Mouse (Mus musculus) embryo, embryonic 10.5 days (tissue): ENCODE measurements around the gene Eif3k.
A peak's percentile ranks its signal among the peaks of the same experiment; 100 is the strongest.

Source experiments
- DNase-seq: peaks from one replicate; pipeline ENCODE4 v3.0.0-alpha.2; 2015; ENCODE audit warnings: low spot score

Gene Eif3k

DNA sequence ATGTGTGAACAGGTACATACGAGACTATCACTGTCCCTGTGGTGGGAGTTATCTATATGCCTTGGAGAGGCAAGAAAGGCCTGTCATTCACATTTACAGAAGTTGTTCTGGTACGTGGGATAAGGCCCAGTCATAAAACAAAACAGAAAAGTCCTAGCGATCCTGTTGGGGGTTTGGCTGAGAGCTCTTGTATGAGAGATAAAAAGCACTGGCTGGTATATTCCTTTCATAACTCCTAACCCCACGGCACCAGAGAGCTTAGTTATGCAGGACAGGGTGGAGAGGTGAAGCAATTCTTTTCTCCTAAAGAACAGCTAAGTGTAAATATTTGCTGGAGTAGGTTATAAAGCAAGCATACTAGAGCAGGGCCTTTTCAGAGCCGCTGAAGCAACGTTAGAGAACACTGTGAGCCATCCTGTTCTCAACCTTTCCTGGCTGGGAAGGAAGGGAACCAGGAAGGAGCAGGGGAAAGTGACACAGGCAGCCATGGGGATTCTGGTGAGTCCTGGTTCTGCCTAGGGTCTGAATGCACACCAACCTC lies 22.1 kb downstream of the Eif3k start:
- no peak for DNase-seq

DNA sequence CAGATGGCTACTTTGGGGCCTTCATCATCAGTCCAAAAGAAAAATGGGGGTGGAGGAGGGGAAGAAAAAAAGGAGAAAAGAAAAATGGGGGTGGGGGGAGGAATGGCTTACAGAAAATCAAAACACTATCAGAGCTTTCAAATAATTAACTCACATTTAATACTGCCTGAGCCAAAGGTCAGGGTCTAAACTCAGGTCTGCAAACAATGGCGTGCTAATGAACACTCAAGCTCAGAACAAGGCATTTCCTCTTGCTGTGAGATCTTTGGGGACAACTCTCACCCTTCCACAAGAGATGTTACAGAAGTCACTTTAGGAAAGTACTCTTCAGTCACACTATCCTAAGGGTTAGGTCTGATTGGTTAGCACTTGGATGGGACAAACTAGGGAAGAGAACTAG lies 22.9 kb downstream of the Eif3k start:
- DNase-seq = no peak

DNA sequence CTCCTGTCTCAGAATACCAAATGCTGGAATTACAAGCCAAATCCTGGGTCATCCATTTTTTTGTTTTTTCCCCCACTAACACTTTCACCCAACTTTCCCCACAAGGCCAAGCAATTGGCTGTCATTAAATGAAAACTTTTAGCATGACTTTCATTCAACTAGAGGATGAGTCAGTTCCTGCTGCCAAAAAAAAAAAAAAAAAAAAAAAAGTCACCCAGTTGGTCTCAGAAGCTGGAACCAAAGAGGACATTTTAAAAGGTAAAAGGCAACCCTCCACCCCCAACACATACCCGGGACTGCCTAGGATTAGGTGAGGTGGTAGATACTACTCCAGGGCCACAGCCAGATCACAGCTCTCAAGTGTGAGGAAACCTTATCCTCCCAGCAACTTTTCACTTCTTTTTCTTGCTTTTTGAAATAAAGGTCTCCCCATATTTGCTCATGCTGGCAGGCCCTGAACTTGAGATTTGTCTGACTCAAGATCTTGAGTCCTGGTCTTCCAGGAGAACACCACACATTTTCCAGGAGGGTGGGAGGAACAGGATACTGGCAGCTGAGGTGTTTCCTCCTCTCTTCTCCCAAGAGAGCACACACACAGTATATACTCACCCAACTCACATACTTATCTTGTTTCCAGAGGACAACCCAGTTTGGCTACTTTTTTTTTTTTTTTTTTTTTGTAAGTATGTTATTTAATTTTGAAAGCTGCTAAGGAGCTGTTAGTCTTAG lies 23.5 kb downstream of the Eif3k start:
- DNase-seq = no peak

DNA sequence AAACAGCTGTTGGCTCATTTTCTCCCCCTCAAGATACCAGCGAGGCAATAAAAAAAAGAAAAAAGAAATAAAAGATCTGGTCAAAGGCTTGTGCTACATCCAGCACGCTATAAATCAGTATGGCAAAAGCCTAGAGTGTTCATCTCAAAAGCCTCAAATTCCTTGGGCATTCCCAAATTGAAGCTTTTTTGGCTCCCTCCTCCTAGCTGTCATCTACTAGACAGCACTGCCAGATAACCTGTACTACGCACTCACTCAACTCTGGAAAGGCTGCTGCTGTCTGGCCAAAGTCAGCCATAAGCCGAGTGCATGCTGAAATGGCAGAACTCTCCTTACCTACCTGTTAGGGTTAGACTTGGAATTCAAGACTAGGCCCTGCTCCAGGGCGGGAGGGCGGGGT lies 24.4 kb downstream of the Eif3k start:
- DNase-seq = no peak

DNA sequence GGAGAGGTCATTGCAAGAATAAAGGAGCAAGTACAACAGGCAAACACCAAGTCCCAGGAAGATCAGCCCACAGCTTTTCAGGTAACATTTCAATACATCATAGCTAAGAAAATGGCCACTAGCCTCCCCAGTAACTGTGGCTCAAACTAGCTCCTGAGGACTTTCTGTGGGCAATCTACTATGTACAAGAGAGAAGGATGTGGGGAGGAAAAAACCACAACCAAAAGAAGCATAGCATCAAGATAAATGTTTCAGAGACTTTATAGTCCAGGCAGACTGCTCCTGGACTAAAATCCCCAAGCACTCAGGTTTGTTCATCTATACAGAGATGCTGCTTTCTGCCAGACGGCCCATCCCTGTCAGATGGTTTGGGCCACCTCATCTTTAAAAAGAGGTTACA lies 25.4 kb downstream of the Eif3k start:
- no peak for DNase-seq

DNA sequence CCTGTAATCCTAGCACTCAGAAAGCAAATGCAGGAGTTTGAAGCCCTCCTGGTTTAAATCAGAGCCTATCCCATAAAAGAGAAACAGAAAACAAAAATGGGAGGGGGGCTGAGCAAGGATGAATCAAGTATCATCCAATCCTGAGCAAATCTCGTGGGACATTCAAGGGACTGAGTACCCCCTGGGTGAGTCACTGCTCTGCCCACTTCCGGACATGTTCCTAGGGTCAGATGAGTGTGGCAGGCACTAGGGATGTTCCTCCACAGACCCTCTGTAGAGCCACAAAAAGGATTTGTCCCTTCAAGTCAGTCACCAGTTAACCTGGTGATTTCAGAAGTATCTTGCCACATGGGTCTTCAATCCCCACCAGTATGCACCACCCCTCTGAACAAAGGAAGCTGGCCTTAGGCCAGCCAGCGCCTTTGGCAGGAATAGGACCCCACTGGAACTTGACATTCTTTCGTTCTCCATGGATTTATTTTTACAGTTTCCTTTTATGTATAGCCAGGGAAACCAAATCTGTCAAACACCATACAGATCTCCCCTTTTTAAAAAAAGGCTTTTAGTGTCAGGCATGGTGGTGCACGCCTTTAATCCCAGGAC lies 26.3 kb downstream of the Eif3k start:
- no peak for DNase-seq

DNA sequence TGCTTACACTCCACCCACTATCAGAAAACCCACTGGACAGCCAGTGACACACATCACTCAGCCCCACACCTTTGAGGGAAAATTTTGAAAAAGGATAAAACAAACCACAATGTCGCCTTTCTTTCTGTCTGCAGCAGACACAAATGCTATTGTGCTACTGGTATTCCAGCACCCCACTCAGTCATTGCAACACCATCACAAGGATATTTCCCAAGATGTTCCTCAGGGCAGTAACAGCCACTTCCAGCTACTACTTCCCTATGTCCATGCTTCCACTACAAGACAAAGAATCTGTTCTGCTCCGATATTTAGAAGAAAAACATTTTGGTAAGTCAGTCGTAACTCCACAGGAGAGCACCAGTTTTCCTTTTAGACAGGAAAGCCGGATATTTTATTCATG lies 26.9 kb downstream of the Eif3k start:
- DNase-seq = no peak

DNA sequence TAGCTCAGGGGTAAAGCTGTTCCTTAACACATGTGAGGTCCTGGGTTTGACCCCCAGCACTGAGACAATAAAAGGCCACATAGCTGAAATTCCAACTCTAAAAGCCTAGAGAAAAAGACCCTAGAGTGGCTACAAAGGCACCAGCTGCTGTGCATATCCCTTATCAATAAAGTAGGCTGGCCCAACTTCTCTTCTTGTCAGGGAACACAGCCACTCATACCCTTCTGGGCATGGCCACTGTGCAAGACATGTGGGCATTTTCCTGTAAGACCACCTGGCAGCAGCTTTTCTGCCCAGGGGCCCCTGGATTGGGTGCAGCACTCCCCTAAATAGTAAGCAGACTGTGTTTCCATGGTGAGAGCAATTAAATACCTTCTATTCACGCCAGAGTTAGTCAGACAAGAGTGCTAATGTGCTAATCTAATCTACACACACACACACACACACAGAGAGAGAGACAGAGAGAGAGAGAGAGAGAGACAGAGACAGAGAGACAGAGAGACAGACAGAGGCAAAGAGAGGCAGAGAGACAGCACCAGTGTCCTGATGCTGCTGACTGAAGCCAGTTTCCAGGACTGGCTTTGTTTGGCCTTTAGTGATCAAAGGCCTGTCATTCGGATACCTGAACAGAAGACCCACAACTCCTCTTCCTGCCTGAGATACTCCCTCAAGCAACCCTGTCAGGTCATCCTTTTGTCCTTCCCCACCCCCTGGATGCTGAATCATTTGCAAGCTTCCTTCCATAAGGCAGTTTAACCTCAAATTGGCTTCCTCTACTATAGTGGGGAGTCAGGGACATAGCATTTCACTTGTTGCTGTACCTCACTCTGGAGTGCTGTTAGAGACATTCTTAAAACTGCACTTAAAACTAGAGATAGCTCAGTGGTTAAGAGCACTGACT lies 27.9 kb downstream of the Eif3k start:
- DNase-seq = peak; percentile 83

DNA sequence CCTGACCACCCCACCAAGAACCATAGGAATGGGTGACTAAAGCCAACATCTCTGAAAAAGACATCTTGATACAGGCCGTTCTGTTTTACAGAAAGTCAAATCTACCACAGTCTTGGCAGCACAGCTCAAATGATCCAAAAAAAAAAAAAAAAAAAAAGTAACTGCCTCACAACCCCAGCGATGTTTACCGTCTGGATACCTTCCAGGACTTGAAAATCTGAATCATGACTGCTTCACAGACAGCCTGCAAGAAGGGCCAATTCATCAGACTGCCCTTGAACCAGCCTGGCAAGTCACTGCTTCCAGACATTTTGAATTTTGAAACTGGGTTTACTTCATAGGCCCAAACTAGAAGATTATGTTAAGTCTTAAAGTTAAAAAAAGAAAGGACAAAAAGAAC lies 28.9 kb downstream of the Eif3k start:
- no peak for DNase-seq

DNA sequence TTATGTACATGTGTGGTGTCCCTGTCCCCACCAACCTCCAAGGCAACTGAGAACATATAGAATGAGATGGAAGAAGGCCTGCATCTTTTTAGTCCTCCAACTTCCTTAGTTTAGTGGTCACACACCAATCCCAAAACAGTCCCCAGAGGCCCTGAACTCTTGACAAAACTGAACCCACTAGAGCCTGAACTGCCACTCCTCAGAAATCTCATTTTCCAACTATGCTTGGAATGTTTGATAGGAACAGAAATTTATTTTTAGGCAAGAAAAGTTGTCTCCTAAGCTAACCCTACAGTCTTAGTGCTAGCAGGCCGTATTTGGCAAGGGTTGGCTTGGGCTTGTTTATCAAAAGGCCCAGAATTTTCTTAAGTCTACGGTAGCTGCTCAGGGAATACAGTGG lies 29.9 kb downstream of the Eif3k start:
- DNase-seq = no peak

DNA sequence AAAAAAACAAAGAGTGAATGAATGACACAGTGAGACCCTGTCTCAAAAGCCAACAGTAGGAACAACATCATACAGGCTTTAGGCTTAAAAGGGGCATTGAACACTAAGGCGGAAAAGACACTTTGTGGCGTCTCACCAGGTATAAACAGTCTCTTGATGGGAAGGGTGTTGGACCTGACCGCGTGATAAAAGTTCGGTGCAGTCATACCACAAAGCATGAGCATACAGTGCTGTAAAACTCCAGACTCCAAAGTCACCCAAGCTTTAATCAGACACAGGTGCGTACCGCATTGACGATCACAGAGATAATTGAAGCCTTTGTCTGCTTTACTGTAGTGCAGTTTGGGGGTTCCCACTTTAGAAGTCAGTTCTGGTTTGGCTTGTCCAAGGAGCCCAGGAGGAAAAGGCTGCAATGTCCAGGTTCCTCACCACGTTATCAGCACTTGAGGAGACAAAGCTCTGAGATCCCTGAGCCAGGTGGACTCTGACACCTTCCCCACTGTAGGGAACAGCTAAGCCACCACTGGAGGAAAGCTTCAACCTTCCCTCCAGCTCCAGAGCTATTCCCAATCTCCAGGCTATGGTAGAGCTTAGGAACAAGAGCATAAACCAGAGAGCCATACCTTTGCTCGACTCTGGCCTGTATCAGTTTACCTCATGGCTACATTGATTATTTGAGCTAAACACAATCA lies 31.2 kb downstream of the Eif3k start:
- DNase-seq = no peak

DNA sequence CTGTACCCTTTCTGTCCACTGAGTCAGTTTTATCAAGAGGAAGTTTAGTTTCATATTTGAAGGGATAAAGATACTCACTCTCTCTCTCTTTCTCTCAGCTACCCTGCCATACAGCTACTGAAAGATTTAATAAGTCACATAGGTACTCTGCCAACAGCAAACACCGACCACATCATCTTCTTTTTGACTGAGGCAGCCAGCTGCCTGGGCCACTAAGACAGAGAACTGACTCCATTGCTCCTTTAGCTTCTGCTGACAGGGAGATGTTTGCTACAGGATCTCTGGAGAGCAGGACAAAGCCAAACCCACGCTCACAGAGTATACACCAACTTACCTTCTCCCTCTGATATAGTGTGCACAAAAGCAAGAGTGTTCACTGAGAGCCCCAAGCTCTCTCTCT lies 32.4 kb downstream of the Eif3k start:
- DNase-seq = no peak

DNA sequence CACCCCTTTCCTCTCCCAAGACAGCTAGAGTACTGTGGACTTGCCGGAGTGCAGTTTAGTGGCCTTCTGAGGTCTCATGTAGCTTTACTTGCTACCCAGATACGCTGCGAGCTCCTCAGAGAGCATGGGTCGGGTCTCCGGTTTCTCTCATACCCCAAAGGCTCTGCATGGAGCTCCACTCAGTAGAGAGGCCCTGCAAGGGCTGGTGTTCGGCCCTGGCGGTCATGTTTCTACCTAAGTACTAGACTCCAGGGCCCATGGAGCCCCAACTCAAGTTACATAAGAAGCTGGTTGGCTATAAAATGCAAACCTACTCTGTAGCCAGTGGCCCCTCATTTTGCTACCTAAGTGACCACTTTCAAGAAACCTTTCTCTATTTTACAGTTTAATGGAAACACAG lies 32.9 kb downstream of the Eif3k start:
- no peak for DNase-seq

DNA sequence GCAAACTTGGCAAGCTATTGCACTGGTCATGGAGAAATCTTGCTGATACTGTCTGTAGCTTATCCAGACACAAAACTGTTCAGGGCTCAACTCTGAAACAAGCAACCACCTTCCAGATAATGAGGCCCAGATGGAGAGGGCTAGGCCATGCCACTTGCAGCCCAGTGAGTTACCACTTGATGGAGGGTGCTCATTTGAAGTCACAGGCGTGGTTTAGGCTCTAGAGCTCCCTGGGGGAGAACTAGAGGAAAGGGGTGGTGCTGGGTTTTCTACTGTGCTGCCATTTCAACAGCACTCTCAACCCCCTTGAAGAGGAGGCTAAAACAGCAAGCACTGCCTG lies 35.4 kb downstream of the Eif3k start:
- DNase-seq = peak; percentile 63

DNA sequence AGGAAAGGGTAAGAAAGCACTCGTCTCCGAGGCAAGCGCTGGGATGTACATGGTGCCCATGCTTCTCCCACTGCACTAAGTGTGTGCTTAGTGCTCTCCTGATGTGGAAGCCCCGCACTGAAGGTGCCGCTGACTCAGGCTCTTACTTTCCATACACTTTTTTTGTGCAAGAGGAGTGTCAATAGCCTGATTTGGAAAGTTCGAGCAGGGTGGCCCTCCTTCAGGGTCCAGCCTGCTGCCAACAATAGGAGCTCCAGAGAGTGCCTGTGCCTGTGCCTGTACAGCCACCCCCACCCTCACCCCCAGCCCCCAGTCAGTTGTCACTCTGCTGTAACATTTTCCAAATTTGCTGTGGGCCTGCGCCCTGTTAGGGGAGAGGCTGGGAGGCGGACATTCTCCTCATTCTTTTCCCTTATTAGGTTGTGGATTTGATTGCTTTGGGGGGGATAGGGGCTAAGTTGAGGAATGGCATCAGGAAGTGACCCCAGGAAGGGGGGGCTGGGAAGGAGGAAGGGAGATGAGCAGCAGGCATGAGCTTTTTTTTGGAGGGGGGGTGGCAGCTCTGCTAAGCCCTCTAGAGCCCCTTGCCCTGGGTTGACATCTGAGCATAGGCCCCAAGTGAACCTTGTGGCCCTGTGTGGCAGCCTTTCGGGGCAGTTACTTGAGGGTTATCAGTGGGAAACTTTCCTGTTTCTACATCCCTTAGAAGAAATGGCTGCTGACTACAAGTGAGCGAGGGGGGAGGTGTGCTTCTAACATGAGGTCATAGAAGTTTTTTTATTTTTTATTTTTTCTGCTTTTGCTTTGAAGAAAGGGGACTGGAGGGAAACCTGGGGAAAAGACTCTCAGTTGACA lies 36.0 kb downstream of the Eif3k start:
- peak; percentile 79 for DNase-seq

DNA sequence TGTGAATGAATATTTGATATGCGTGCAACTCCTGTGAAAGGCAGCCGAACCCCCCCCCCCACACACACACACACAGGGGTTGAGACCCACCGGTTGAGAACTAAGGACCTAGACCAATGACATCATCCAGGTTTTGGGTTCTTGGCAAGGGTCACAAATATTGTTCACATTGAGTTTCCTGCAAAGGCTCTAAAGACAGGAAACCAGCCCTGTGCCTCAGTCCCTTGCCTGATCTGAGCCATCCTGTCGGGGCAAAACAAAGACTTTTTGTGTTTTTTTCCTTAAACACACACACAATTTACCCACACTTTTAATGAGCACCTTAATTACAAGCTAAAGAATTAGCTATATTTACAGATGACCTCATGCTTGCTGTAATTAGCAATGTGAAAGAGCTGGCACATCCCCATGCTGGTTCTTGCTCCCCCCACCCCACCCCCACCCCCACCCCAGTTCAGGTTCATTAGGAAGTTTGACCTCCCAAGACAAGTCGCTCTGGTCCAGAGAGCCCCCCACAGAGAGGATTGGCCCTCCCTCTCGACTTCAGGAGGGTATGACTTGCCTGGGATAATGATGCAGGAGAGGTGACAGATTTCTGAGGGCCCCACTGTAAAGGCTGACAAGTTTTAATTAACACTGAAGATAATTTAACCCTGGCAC lies 36.8 kb downstream of the Eif3k start:
- no peak for DNase-seq

DNA sequence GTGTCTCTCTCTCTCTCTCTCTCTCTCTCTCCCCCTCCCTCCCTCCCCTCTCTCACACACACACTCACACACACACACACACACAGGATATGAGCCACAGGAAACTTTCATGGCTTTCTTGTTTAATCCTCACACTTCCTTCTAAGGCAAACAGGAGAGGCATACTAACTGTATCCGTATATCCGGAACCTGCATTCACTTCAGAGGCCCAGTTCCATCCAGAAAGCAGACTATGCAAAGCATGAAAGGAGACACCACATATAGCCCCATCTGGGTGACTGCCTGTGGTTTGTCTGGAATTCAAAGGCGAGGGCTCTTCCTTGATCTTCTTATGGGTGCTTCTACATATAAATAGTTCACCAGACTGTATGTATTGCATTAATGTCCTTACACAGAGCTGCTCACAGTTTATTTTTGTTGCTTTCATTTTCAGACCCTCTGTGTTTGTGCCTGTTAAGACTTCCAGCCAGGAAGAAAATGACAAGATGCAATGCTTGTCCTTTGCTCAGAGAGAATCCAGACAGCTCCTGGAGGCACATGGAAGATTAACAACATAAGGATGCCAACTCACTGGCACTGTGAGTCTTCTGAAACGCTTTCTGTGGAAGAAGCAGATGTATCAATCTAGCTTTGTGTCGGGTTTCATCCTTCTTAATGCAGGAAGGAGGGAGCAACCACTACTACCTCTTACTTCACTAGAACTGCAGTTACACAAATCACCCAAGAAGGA lies 38.0 kb downstream of the Eif3k start:
- no peak for DNase-seq

DNA sequence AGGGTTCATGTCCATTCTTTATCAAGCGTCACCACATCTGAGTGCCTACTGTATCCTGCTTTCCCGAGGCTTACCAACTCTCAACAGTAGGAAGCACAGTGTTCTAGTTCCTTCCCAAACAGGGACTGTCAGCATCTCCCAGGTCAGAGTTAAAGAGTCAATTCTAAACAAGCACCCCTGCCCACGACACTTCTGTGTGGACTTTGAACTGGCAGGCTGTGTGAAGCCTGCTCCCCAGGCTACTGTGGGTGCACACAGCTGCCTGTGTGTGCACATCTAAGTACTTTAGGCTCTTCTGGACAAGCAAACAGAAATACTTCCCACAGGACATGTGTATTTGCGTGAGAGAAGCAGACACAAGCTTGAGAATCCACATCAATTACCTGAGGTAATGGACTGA lies 40.1 kb downstream of the Eif3k start:
- DNase-seq = no peak

DNA sequence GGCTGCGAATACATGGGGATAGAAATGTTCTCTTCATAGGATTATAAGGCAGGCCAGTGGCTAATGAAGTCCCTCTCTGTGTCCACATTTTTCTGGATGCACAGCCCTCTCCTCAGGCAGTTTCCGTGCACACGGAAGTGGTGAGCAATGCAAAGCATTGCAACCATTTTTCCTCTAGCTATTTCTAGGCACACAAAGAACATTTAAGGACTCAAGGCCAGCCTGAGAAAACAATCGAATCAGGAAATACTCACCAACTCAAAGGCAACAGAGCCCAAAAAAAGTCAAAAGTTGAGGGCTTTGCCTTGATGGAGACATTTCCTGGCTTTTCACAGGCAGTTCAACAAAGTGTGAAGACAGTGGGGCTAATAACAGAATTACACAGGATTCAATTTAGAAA lies 40.5 kb downstream of the Eif3k start:
- DNase-seq = no peak
